ENCODE assay signal across 7 mouse cellular contexts in the genomic region with DNA sequence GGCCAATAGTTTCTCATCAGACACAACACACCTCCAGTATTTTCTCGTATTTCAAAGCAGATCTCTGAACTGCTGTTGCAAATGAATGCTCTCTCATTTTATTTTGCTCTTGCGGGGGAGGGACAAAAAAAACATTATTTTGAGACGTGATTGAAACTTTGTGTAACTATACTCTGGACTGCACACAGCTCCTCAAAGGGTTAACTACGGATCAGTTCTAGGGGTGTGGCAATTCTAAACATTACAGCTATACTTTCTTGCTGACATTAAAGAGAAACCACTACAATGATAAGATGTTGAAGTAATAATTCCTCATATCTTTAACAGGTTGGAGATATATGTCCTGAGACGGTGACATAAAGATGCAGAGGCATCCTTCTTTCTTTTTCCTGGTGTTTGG.
A peak's percentile ranks its signal among the peaks of the same experiment; 100 is the strongest.
DNase-seq lines count a peak whose midpoint lies in the region; ATAC-seq and TF ChIP-seq lines count a peak whose summit lies in the region.

No protein-coding gene starts in this region.

- no peak overlapping the region for H3K9ac ChIP-seq in hindbrain, embryonic 14.5 days
- no peak overlapping the region for H3K9ac ChIP-seq in midbrain, postnatal 0 days (replicated peaks; ENCODE audit: low read length, poor library complexity, severe bottlenecking)

- 74% methylated on average over 5 of the region's 5 CpGs for WGBS in hindbrain, embryonic 14.5 days
- 66% methylated on average over 5 of the region's 5 CpGs for WGBS in midbrain, postnatal 0 days

- peaks cover 7% of the 10 kb centered on the region for H3K36me3 ChIP-seq in erythroblast, embryonic 14.5 days (ENCODE audit: control insufficient read depth)
- no peaks in the 10 kb centered on the region for H3K36me3 ChIP-seq in hindbrain, embryonic 14.5 days (replicated peaks; ENCODE audit: control insufficient read depth, insufficient read depth)
- no peaks in the 10 kb centered on the region for H3K36me3 ChIP-seq in midbrain, postnatal 0 days (ENCODE audit: insufficient read depth, low read length)

- peak overlapping the region; percentile 89; the same call in 1 of the 2 replicates for H3K27ac ChIP-seq in layer of hippocampus, adult 2 months
- 0 out of 2 replicates have a peak overlapping the region, but pooled peaks have one; percentile 89 for H3K27ac ChIP-seq in hindbrain, embryonic 14.5 days
- no peak overlapping the region for H3K27ac ChIP-seq in midbrain, postnatal 0 days (ENCODE audit: low read depth, low read length)

- no peak for ATAC-seq in hindbrain, embryonic 14.5 days (ENCODE audit: low FRiP score)
- ATAC-seq in midbrain, postnatal 0 days (ENCODE audit: low FRiP score) = no peak

- DNase-seq in layer of hippocampus, adult 2 months (ENCODE audit: low spot score in 2 of 2) = no peak
- DNase-seq in layer of hippocampus, adult 9-10 months (ENCODE audit: low spot score) = no peak
- DNase-seq in hindbrain, embryonic 14.5 days (ENCODE audit: low spot score) = no peak
- DNase-seq in midbrain, postnatal 0 days (ENCODE audit: low spot score) = no peak
- no peak for DNase-seq in urinary bladder, adult 2 months (ENCODE audit: low spot score)
- DNase-seq in left cerebral cortex, postnatal 4 days = no peak

- H3K27me3 ChIP-seq in erythroblast, embryonic 14.5 days (ENCODE audit: control insufficient read depth) = no peaks in the 10 kb centered on the region
- H3K27me3 ChIP-seq in hindbrain, embryonic 14.5 days (ENCODE audit: control insufficient read depth, insufficient read depth, low read length) = no peaks in the 10 kb centered on the region
- H3K27me3 ChIP-seq in midbrain, postnatal 0 days (ENCODE audit: insufficient read depth, low read length) = no peaks in the 10 kb centered on the region

- H3K4me1 ChIP-seq in erythroblast, embryonic 14.5 days (ENCODE audit: control insufficient read depth) = peaks cover 26% of the 10 kb centered on the region
- H3K4me1 ChIP-seq in hindbrain, embryonic 14.5 days (replicated peaks; ENCODE audit: control insufficient read depth, insufficient read depth, low read length) = 0 out of 2 replicates have a peak, but pooled peaks cover 4% of the 10 kb centered on the region
- no peaks in the 10 kb centered on the region for H3K4me1 ChIP-seq in midbrain, postnatal 0 days (ENCODE audit: insufficient read depth, low read length)

- H3K4me2 ChIP-seq in hindbrain, embryonic 14.5 days (replicated peaks) = peak overlapping the region; percentile 77
- H3K4me2 ChIP-seq in midbrain, postnatal 0 days (ENCODE audit: low read depth, low read length, poor library complexity, severe bottlenecking) = peak overlapping the region; percentile 69

- no peak for TF ChIP-seq CTCF in layer of hippocampus, adult 2 months (conservative IDR thresholded peaks at IDR 0.05)
- TF ChIP-seq CTCF in midbrain, postnatal 0 days (IDR thresholded peaks at IDR 0.05) = no peak

- no peak overlapping the region for H3K4me3 ChIP-seq in layer of hippocampus, adult 2 months
- H3K4me3 ChIP-seq in erythroblast, embryonic 14.5 days (replicated peaks) = peak overlapping the region; percentile 67
- peak overlapping the region; percentile 47; the same call in 1 of the 2 replicates for H3K4me3 ChIP-seq in hindbrain, embryonic 14.5 days (replicated peaks; ENCODE audit: low read length)
- H3K4me3 ChIP-seq in midbrain, postnatal 0 days (ENCODE audit: low read depth, low read length) = peak overlapping the region; percentile 56; the same call in 1 of the 2 replicates

- intact Hi-C loops in left cerebral cortex, postnatal 4 days (cut with DNase I) = no loop called here

- H3K9me3 ChIP-seq in erythroblast, embryonic 14.5 days (ENCODE audit: control insufficient read depth, low read length) = no peaks in the 10 kb centered on the region
- no peaks in the 10 kb centered on the region for H3K9me3 ChIP-seq in hindbrain, embryonic 14.5 days (ENCODE audit: control insufficient read depth, low read length)
- no peaks in the 10 kb centered on the region for H3K9me3 ChIP-seq in midbrain, postnatal 0 days (ENCODE audit: low read length)
